Mouse (Mus musculus): Measurements from ENCODE around the gene Fbxo30. TPM values are rescaled to one million over a fixed set of nuclear protein-coding genes. Genes with fewer than 3 reads are reported as not detected.
"Not testable (repeated sequence)": the region's sequence is repeated elsewhere in the genome, so short reads cannot be mapped to it uniquely, and the experiment has no call there.

Fbxo30 gene
- polyA plus RNA-seq, 1 experiment = 5.4 TPM

DNA sequence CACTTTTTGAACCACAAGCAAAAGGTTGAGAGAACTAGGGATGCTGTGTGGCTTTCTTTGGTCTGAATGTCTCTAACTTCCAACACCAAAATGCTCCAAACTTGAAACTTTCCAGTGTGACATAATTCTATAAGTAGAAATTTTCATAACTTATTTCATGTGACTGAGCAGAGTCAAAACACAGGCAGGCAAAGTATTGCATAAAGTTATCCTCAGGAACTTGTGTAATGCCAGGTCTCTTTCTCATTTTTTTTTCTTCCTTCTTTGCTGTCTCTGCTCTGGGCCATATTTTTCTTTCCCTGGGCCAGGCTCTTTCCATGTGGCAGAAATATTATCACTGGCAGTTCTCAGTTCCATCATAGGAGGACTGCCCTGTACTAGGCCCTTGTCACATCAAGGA is 21.0 kb upstream of the Fbxo30 start:
- no peaks in the 10 kb centered on the region for H3K79me3 ChIP-seq (ENCODE audit: low read depth)
- no peak overlapping the region for H3ac ChIP-seq (ENCODE audit: control insufficient read depth, insufficient read length, low read depth)
- no peaks in the 10 kb centered on the region for H3K27me3 ChIP-seq (ENCODE audit: control insufficient read depth, insufficient read depth, insufficient read length)
- no peaks in the 10 kb centered on the region for H3K79me2 ChIP-seq (ENCODE audit: control insufficient read depth, insufficient read depth)
- no peaks in the 10 kb centered on the region for H3K36me3 ChIP-seq (ENCODE audit: control insufficient read depth, insufficient read depth)
- TF ChIP-seq MAX (IDR thresholded peaks at IDR 0.05) = no peak
- no peak for TF ChIP-seq CTCF (IDR thresholded peaks at IDR 0.05; ENCODE audit: control insufficient read depth, insufficient read depth, insufficient read length)
- TF ChIP-seq USF1 (IDR thresholded peaks at IDR 0.05; ENCODE audit: low read depth) = no peak
- H3K4me3 ChIP-seq (ENCODE audit: insufficient read depth, poor library complexity, severe bottlenecking) = no peak overlapping the region

- H3K4me3 ChIP-seq (ENCODE audit: insufficient read depth, poor library complexity, severe bottlenecking); H3K27me3 ChIP-seq (ENCODE audit: control insufficient read depth, insufficient read depth, insufficient read length); H3K36me3 ChIP-seq (ENCODE audit: control insufficient read depth, insufficient read depth); H3K79me2 ChIP-seq (ENCODE audit: control insufficient read depth, insufficient read depth); H3K79me3 ChIP-seq (ENCODE audit: low read depth); H3ac ChIP-seq (ENCODE audit: control insufficient read depth, insufficient read length, low read depth): not testable (repeated sequence)
Observed at GRCm38 (mm10) chr10:11262292-11262691, 18.8 kb upstream of the Fbxo30 start.

- H3K36me3 ChIP-seq (ENCODE audit: control insufficient read depth, insufficient read depth); H3K27me3 ChIP-seq (ENCODE audit: control insufficient read depth, insufficient read depth, insufficient read length); H3K79me2 ChIP-seq (ENCODE audit: control insufficient read depth, insufficient read depth); H3K79me3 ChIP-seq (ENCODE audit: low read depth); H3ac ChIP-seq (ENCODE audit: control insufficient read depth, insufficient read length, low read depth); H3K4me3 ChIP-seq (ENCODE audit: insufficient read depth, poor library complexity, severe bottlenecking): not testable (repeated sequence)
Observed at GRCm38 (mm10) chr10:11263795-11264194, 17.3 kb upstream of the Fbxo30 start.

GRCm38 (mm10) chr10:11269165-11269564 is 12.0 kb upstream of the Fbxo30 start:
- H3K4me3 ChIP-seq (ENCODE audit: insufficient read depth, poor library complexity, severe bottlenecking) = no peak overlapping the region
- no peaks in the 10 kb centered on the region for H3K79me3 ChIP-seq (ENCODE audit: low read depth)
- TF ChIP-seq MYOG (IDR thresholded peaks at IDR 0.05; ENCODE audit: control insufficient read depth, extremely low read depth, insufficient read length) (no peak), USF1 (IDR thresholded peaks at IDR 0.05; ENCODE audit: low read depth) (no peak), FOSL1 (IDR thresholded peaks at IDR 0.05; ENCODE audit: insufficient read depth, low read length, poor library complexity, severe bottlenecking) (no peak), MYOD1 (IDR thresholded peaks at IDR 0.05; ENCODE audit: control insufficient read depth, insufficient read length, low read depth) (no peak), MAX (IDR thresholded peaks at IDR 0.05) (no peak), CTCF (IDR thresholded peaks at IDR 0.05; ENCODE audit: control insufficient read depth, insufficient read depth, insufficient read length) (no peak), CEBPB (IDR thresholded peaks at IDR 0.05; ENCODE audit: low read depth) (no peak)
- no peaks in the 10 kb centered on the region for H3K27me3 ChIP-seq (ENCODE audit: control insufficient read depth, insufficient read depth, insufficient read length)
- H3K79me2 ChIP-seq (ENCODE audit: control insufficient read depth, insufficient read depth) = no peaks in the 10 kb centered on the region
- no peaks in the 10 kb centered on the region for H3K36me3 ChIP-seq (ENCODE audit: control insufficient read depth, insufficient read depth)
- no peak overlapping the region for H3ac ChIP-seq (ENCODE audit: control insufficient read depth, insufficient read length, low read depth)

GRCm38 (mm10) chr10:11274431-11274830 is 6.7 kb upstream of the Fbxo30 start:
- Histone ChIP-seq H3ac (ENCODE audit: control insufficient read depth, insufficient read length, low read depth) (no peak overlapping the region), H3K36me3 (ENCODE audit: control insufficient read depth, insufficient read depth) (no peaks in the 10 kb centered on the region), H3K4me3 (ENCODE audit: insufficient read depth, poor library complexity, severe bottlenecking) (no peak overlapping the region), H3K79me3 (ENCODE audit: low read depth) (no peaks in the 10 kb centered on the region), H3K27me3 (ENCODE audit: control insufficient read depth, insufficient read depth, insufficient read length) (no peaks in the 10 kb centered on the region), H3K79me2 (ENCODE audit: control insufficient read depth, insufficient read depth) (no peaks in the 10 kb centered on the region)
- TF ChIP-seq MAX (IDR thresholded peaks at IDR 0.05) (no peak), MYOD1 (IDR thresholded peaks at IDR 0.05; ENCODE audit: control insufficient read depth, insufficient read length, low read depth) (no peak), CTCF (IDR thresholded peaks at IDR 0.05; ENCODE audit: control insufficient read depth, insufficient read depth, insufficient read length) (no peak), CEBPB (IDR thresholded peaks at IDR 0.05; ENCODE audit: low read depth) (no peak), MYOG (IDR thresholded peaks at IDR 0.05; ENCODE audit: control insufficient read depth, extremely low read depth, insufficient read length) (no peak)

- H3K79me2 ChIP-seq (ENCODE audit: control insufficient read depth, insufficient read depth) = peaks cover 39% of the 10 kb centered on the region
- no peaks in the 10 kb centered on the region for H3K27me3 ChIP-seq (ENCODE audit: control insufficient read depth, insufficient read depth, insufficient read length)
- TF ChIP-seq USF1 (IDR thresholded peaks at IDR 0.05; ENCODE audit: low read depth) = no peak
- TF ChIP-seq CEBPB (IDR thresholded peaks at IDR 0.05; ENCODE audit: low read depth) = no peak
- TF ChIP-seq FOSL1 (IDR thresholded peaks at IDR 0.05; ENCODE audit: insufficient read depth, low read length, poor library complexity, severe bottlenecking) = no peak
- TF ChIP-seq MYOG (IDR thresholded peaks at IDR 0.05; ENCODE audit: control insufficient read depth, extremely low read depth, insufficient read length) = no peak
- no peak for TF ChIP-seq MYOD1 (IDR thresholded peaks at IDR 0.05; ENCODE audit: control insufficient read depth, insufficient read length, low read depth)
- TF ChIP-seq CTCF (IDR thresholded peaks at IDR 0.05; ENCODE audit: control insufficient read depth, insufficient read depth, insufficient read length) = no peak
- no peak for TF ChIP-seq MAX (IDR thresholded peaks at IDR 0.05)
- H3K36me3 ChIP-seq (ENCODE audit: control insufficient read depth, insufficient read depth) = peaks cover 5% of the 10 kb centered on the region
- peaks cover 37% of the 10 kb centered on the region for H3K79me3 ChIP-seq (ENCODE audit: low read depth)
- H3K4me3 ChIP-seq (ENCODE audit: insufficient read depth, poor library complexity, severe bottlenecking) = peak overlapping the region; percentile 65
- peak overlapping the region; percentile 64 for H3ac ChIP-seq (ENCODE audit: control insufficient read depth, insufficient read length, low read depth)
Observed at GRCm38 (mm10) chr10:11280235-11280577, 924 bp upstream of the Fbxo30 start.
